8 mouse cellular contexts compared by ENCODE assay signal in genomic region chr13:47152390-47152789, GRCm38 (mm10). TPM values are rescaled to one million over a fixed set of nuclear protein-coding genes. Genes with fewer than 3 reads are reported as not detected.
DNase-seq lines count a peak whose midpoint lies in the region; ATAC-seq and TF ChIP-seq lines count a peak whose summit lies in the region.

No protein-coding gene starts in this region.

- H3K4me2 ChIP-seq in midbrain, embryonic 15.5 days = no peak overlapping the region

- H3K27me3 ChIP-seq in midbrain, embryonic 15.5 days (replicated peaks) = no peaks in the 10 kb centered on the region

- H3K36me3 ChIP-seq in midbrain, embryonic 15.5 days (replicated peaks) = no peaks in the 10 kb centered on the region

- peak in 1 of 2 experiments; percentile 42 for DNase-seq in left cerebral cortex, adult 2 months (ENCODE audit: extremely low spot score in 1 of 2, low spot score in 2 of 2)
- DNase-seq in left cerebral cortex, postnatal 36 days (ENCODE audit: low spot score in 2 of 2) = no peak
- DNase-seq in MN1 (ENCODE audit: low spot score) = peak; percentile 67
- DNase-seq in cerebellum, postnatal 14 days = peak; percentile 69 to 77
- DNase-seq in heart, postnatal 10 days = peak; percentile 59 to 68
- peak; percentile 47 to 66 for DNase-seq in layer of hippocampus, adult 2 months (ENCODE audit: low spot score in 2 of 2)
- no peak for DNase-seq in right cerebral cortex, postnatal 25 days

- 0 out of 2 replicates have a peak, but pooled peaks cover 5% of the 10 kb centered on the region for H3K4me1 ChIP-seq in midbrain, embryonic 15.5 days

- intact Hi-C loops in left cerebral cortex, adult 2 months (cut with DNase I) = loop anchor here (1.0 kb wide), 1 partner anchor 136 kb away; no protein-coding TSS in a partner anchor
- intact Hi-C loops in left cerebral cortex, postnatal 36 days (cut with DNase I) = loop anchor here (1.0 kb wide), 1 partner anchor 136 kb away; no protein-coding TSS in a partner anchor
- intact Hi-C loops in heart, postnatal 10 days (cut with DNase I) = loop anchor here (1.0 kb wide), 1 partner anchor 136 kb away; no protein-coding TSS in a partner anchor

- H3K9ac ChIP-seq in midbrain, embryonic 15.5 days = no peak overlapping the region

- H3K4me3 ChIP-seq in left cerebral cortex, adult 2 months = no peak overlapping the region
- H3K4me3 ChIP-seq in layer of hippocampus, adult 2 months = no peak overlapping the region
- no peak overlapping the region for H3K4me3 ChIP-seq in midbrain, embryonic 15.5 days

- TF ChIP-seq CTCF in left cerebral cortex, adult 2 months (IDR thresholded peaks at IDR 0.05) = peak; percentile 77
- peak; percentile 88 for TF ChIP-seq CTCF in layer of hippocampus, adult 2 months (conservative IDR thresholded peaks at IDR 0.05)

- 34% methylated on average over 7 of the region's 7 CpGs for WGBS in midbrain, embryonic 15.5 days

- ATAC-seq in midbrain, embryonic 15.5 days (replicated peaks) = peak; percentile 72; the same call in 1 of the 2 replicates

- no peaks in the 10 kb centered on the region for H3K9me3 ChIP-seq in midbrain, embryonic 15.5 days

- no peak overlapping the region for H3K27ac ChIP-seq in left cerebral cortex, adult 2 months
- H3K27ac ChIP-seq in layer of hippocampus, adult 2 months = no peak overlapping the region
- H3K27ac ChIP-seq in midbrain, embryonic 15.5 days = no peak overlapping the region

RNA-seq across cellular contexts. Expression of gene Rnf144b, which starts 29.9 kb away (rescaled TPM):
- total RNA-seq in left cerebral cortex, adult 2 months (2021) = 10 to 100 TPM; 20.7 to 25.9 TPM
- 10 to 100 TPM; 20.2 to 25.2 TPM for total RNA-seq in left cerebral cortex, postnatal 36 days (2021)
- 10 to 100 TPM; 15.3 to 23.4 TPM for total RNA-seq in heart, postnatal 10 days (2021)
- 10 to 100 TPM; 11.4 to 11.6 TPM for total RNA-seq in layer of hippocampus, adult 2 months (2021)
- 0.74 and 0.91 TPM in 2 replicates for polyA plus RNA-seq in midbrain, embryonic 15.5 days (2015; fragmentation: Nextera tagmentation; extraction: Ambion mirVana)

RNA-seq across cellular contexts. Expression of gene Dek, which starts 46.4 kb away (rescaled TPM):
- 10 to 100 TPM; 48.3 to 51.2 TPM for total RNA-seq in left cerebral cortex, adult 2 months (2021)
- total RNA-seq in left cerebral cortex, postnatal 36 days (2021) = 10 to 100 TPM; 45.4 to 55.7 TPM
- 10 to 100 TPM; 57.4 to 59.4 TPM for total RNA-seq in heart, postnatal 10 days (2021)
- 10 to 100 TPM; 48.3 to 50.0 TPM for total RNA-seq in layer of hippocampus, adult 2 months (2021)
- 112 and 122 TPM in 2 replicates for polyA plus RNA-seq in midbrain, embryonic 15.5 days (2015; fragmentation: Nextera tagmentation; extraction: Ambion mirVana)

Comparison
In these comparisons a context has a peak if more than half of its experiments do, and no peak if none do; other contexts are left out.
1. DNase-seq: peak in MN1 (single experiment), cerebellum, postnatal 14 days (2 of 2), heart, postnatal 10 days (2 of 2) and layer of hippocampus, adult 2 months (2 of 2); none in left cerebral cortex, postnatal 36 days (0 of 2) and right cerebral cortex, postnatal 25 days (single experiment).